Mouse (Mus musculus) B cell, adult (primary cell): Measurements from ENCODE around the gene Krtap13-1. TPM values are rescaled to one million over a fixed set of nuclear protein-coding genes. Genes with fewer than 3 reads are reported as not detected.

ENCODE experiments used
- total RNA-seq: library from RNA; stranded (reverse); gene quantifications from 4 replicates; pipeline ENCODE4 v1.2.4, GENCODE M21; 2023; ENCODE audit not compliant: inconsistent age

The Krtap13-1 gene
- total RNA-seq: not detected in 4 replicates

GRCm38 (mm10) chr16:88728812-88729275 is at the start of gene Krtap13-1:
Gene Krtap13-1, plus strand, starts transcription at chr16:88728862.

GRCm38 (mm10) chr16:88707496-88708012 is 21.1 kb upstream of the Krtap13-1 start, which contains the start of gene 2310061N02Rik:
Gene 2310061N02Rik, minus strand, starts transcription at chr16:88707962.

GRCm38 (mm10) chr16:88751535-88751934 is 22.9 kb downstream of the Krtap13-1 start, which contains the start of gene Krtap13:
Gene Krtap13, minus strand, starts transcription at chr16:88751635.

GRCm38 (mm10) chr16:88758547-88758946 is 29.9 kb downstream of the Krtap13-1 start, which contains the start of gene 2310034C09Rik:
Gene 2310034C09Rik, plus strand, starts transcription at chr16:88758847.

GRCm38 (mm10) chr16:88774106-88774505 is 45.4 kb downstream of the Krtap13-1 start, which contains the start of gene 2310057N15Rik:
Gene 2310057N15Rik, minus strand, starts transcription at chr16:88774206.

GRCm38 (mm10) chr16:88777596-88777995 is 48.9 kb downstream of the Krtap13-1 start, which contains the start of gene Gm5965:
Gene Gm5965, plus strand, starts transcription at chr16:88777896.

Other genes with a start within 250 kb of the Krtap13-1 start
- gene Cldn17, start 221.9 kb upstream of the Krtap13-1 start, total RNA-seq: not detected in 4 replicates
- not detected in 4 replicates for gene Cldn8, start 165.7 kb upstream of the Krtap13-1 start, total RNA-seq
- not detected in 4 replicates for gene Krtap24-1, start 116.6 kb upstream of the Krtap13-1 start, total RNA-seq
- gene 2310079G19Rik, start 101.2 kb upstream of the Krtap13-1 start, total RNA-seq: not detected in 4 replicates
- gene Krtap26-1, start 81.1 kb upstream of the Krtap13-1 start, total RNA-seq: not detected in 4 replicates
- gene Krtap27-1, start 57.2 kb upstream of the Krtap13-1 start, total RNA-seq: not detected in 4 replicates
- not detected in 4 replicates for gene 2310061N02Rik, start 20.9 kb upstream of the Krtap13-1 start, total RNA-seq
- gene Krtap13, start 22.8 kb downstream of the Krtap13-1 start, total RNA-seq: not detected in 4 replicates
- not detected in 4 replicates for gene 2310034C09Rik, start 30.0 kb downstream of the Krtap13-1 start, total RNA-seq
- not detected in 4 replicates for gene 2310057N15Rik, start 45.3 kb downstream of the Krtap13-1 start, total RNA-seq
- gene Gm5965, start 49.0 kb downstream of the Krtap13-1 start, total RNA-seq: not detected in 4 replicates
- gene Gm20741, start 83.4 kb downstream of the Krtap13-1 start, total RNA-seq: not detected in 4 replicates
- gene Krtap15, start 91.4 kb downstream of the Krtap13-1 start, total RNA-seq: not detected in 4 replicates
- gene Krtap14, start 97.3 kb downstream of the Krtap13-1 start, total RNA-seq: not detected in 4 replicates
- gene Krtap19-1, start 140.5 kb downstream of the Krtap13-1 start, total RNA-seq: not detected in 4 replicates
- not detected in 4 replicates for gene Krtap19-2, start 145.4 kb downstream of the Krtap13-1 start, total RNA-seq
- not detected in 4 replicates for gene Krtap19-3, start 149.2 kb downstream of the Krtap13-1 start, total RNA-seq
- not detected in 4 replicates for gene Krtap19-4, start 156.2 kb downstream of the Krtap13-1 start, total RNA-seq
- gene Krtap19-5, start 167.6 kb downstream of the Krtap13-1 start, total RNA-seq: not detected in 4 replicates
- gene Krtap19-9b, start 203.4 kb downstream of the Krtap13-1 start, total RNA-seq: not detected in 4 replicates
- not detected in 4 replicates for gene Krtap16-3, start 234.0 kb downstream of the Krtap13-1 start, total RNA-seq